Mouse (Mus musculus) MEL-GATA-1-ER (cell line): ENCODE data around the gene Olfr1270.
"Not testable (repeated sequence)": the region's sequence is repeated elsewhere in the genome, so short reads cannot be mapped to it uniquely, and the experiment has no call there.

Experiments
- DNase-seq: peaks from one replicate; pipeline ENCODE4 v3.0.0-alpha.2; 2012; ENCODE audit warnings: low read depth; ENCODE audit errors: extremely low read depth

Gene Olfr1270

DNA sequence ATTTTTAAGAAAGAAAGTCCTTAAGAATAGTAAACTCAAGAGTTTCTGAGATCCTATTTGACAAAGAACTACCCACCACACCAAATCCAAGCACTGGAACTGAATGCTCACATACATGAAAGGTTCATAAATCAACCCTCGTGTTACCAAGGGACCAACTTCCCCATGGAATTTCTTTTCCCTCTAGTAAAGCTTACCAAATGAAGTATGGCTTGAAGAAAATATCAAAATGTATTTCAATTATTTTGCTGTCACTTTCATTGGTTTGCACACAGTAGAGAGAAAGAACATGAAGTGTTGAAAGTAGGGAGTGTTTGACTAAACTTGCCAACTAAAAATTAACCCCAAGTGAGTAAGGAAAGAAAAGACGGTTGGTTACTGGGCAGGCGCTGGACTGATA, at the start of gene Olfr1270:
Olfr1270 (minus strand) TSS at position 101 of the 400 bp plus-strand sequence.
- DNase-seq = no peak

DNA sequence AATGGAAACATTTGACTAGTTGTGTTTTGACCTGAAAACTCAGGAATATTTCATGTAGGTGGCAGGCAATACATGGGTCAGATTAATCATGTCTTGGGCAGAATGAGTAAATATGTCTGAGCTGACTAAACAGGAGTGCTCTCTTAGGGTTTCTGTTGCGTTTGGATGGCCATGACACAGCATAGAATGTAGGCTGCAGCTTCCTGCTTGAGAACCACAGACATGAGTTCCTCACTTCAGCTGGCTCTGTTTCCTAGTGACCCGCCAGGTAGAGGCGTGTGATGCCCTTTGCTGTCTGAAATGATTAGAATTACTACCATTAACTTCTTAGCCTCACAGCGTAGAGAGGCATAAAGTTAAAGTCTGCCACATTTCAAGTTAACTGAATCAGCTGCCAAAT, 46.7 kb upstream of the Olfr1270 start:
- DNase-seq = not testable (repeated sequence)

DNA sequence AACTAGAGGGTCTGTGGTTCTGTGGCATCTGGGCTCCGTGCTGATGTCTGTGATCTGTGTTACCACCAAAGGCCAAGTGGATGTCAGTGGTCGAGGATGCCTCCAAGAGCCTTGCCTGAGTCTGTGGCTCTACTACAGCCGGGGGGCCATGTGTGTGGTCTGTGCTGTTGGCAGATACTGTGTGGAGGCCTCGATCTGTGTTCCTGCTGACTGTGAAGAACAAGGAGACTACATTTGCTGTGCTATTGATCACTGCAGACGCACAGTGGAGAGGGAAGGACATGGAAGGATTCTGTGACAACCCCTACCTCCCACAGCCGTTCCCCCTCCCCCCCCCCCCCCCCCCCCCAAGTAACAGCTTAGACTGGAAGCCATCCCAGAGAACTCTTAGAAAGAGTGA, 42.4 kb upstream of the Olfr1270 start:
- not testable (repeated sequence) for DNase-seq

DNA sequence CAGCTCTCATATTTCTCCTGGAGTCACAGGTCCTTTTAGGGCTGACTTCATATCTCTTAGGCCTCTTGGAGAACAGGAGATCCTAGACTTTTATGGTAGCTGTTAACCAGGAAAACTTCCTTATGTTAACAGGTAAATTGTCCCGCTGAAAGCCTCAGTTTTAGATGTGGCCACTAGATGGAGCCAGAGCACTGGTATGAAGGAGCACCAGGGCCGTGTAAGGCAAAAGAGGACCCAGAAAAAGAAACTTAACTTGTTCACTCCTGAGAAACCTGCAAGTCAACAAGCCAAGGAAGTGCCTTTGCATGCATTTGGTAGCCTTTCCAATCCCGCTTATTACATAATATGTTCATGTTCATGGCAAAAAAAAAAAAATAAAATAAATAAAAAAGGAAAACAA, 41.9 kb upstream of the Olfr1270 start:
- not testable (repeated sequence) for DNase-seq

DNA sequence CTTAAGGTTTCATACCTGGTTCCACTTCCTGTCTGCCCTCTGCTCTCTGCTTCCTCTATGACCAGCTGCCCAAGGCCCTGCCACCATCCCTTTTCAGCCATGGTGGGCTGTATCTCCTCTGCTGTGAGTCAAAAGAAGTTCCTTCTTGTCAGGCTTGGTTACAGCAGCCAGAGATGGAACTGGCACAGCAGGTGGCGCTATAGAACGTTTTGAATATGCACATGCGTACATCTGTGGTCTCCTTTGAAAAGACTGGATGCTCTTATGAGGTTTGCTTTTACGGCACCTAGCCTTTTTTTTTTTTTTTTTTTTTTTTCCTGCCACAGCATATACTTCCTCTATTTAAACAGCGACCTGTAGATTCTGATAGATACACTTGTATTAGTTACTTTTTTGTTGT, 34.2 kb upstream of the Olfr1270 start:
- DNase-seq = not testable (repeated sequence)

DNA sequence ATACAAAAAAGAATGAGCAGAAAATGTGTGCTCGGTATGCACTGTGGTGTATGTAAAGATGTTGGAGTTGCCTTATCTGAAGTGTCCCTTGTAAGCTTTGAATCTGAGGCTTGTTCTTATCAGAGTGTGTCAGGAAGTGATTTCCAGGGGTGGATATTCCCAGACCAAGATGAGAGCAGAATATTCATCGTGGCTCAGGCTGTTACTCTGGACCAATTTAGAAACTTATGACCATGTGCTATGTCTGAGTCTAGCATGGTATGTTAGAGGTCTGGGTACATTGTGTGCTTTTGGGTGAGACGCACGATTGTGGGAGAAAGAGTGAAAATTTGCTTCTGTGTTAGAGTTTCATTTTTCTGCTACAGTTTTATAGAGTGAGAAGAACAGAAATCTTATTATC, 33.2 kb upstream of the Olfr1270 start:
- DNase-seq = not testable (repeated sequence)

DNA sequence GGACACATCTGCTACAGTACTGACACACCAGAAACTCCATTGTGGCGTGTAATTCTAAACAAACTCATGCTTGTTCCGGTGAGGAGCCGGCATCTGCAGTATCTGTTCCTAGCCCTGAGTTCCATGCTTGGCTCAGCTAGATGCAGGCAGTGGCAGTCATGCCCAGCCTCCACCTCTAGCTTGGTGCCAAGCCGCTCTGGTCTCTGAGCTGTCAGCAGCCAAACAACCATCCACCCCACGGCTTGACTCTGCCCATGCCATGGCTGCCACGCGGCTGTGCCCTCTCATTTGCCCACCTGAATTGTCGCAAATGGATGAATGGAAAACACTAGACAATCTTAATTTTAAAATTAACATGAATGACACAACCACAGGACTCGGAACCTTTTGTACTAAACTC, 1.0 kb upstream of the Olfr1270 start:
- no peak for DNase-seq

DNA sequence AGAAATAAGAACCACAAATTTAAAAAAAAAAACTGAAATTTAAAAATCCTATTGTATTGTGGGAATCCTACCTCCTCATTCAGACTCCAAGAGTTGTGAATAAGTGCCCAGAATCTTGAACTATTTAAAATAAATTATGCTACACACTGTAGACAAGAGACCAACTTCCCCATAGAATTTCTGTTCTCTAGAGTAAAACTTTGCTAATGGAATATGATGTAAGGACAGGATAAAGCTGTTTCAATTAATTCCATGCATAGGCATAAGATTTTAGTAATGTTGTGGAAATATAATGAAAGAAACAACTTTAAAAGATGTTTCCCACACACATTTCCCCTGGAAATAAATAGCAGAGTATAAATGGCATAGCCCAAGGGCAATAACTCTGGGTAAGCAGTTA, 10.7 kb downstream of the Olfr1270 start, which contains the start of gene Olfr32:
Olfr32 (minus strand) TSS at position 101 of the 400 bp plus-strand sequence.
- DNase-seq = no peak

DNA sequence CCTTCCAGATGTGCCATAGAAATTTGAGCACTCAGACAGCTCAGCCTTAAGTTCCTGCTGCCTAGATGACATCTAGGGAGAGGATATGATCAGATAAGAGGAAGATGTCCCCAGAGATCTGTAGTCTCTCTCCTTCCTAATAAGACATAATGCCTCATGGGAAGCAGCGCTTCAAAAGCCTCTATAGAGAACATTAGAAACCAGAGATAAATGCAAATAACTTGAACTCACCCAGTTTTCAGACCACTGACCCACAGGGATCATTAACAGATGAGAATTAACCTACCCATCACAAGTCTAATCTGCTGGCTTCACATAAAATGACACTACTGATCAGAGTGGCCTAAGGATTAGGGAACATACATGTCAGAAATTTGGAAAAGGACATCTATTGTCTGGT, 31.6 kb downstream of the Olfr1270 start, which contains the start of gene Olfr1269:
Olfr1269 (minus strand) TSS at position 101 of the 400 bp plus-strand sequence.
- no peak for DNase-seq
